14 mouse cellular contexts compared by ENCODE assay signal in genomic region chr13:101161768-101162167, GRCm38 (mm10).
DNase-seq lines count a peak whose midpoint lies in the region; ATAC-seq and TF ChIP-seq lines count a peak whose summit lies in the region.
"Had no signal": no experiment of that assay in that cellular context is flagged by ENCODE, and none has a peak within 500 bp of the region (broad histone marks: within the 10 kb centered on the region; RNA-seq: fewer than 3 reads in every experiment).

No protein-coding gene starts in this region.

- no peaks in the 10 kb centered on the region for H3K27me3 ChIP-seq in intestine, postnatal 0 days (replicated peaks; ENCODE audit: control insufficient read depth, insufficient read depth, low read length)
- no peaks in the 10 kb centered on the region for H3K27me3 ChIP-seq in intestine, embryonic 16.5 days (replicated peaks; ENCODE audit: control insufficient read depth, insufficient read depth, low read length)
- H3K27me3 ChIP-seq: embryonic facial prominence, embryonic 12.5 days; limb, embryonic 12.5 days; stomach, embryonic 15.5 days had no signal

- H3K4me1 ChIP-seq in intestine, postnatal 0 days (replicated peaks; ENCODE audit: control insufficient read depth, insufficient read depth, low read length): no peaks in the 10 kb centered on the region
- no peaks in the 10 kb centered on the region for H3K4me1 ChIP-seq in intestine, embryonic 16.5 days (ENCODE audit: control insufficient read depth, insufficient read depth, low read length)
- H3K4me1 ChIP-seq: embryonic facial prominence, embryonic 12.5 days; stomach, embryonic 15.5 days had no signal

- H3K4me3 ChIP-seq in intestine, postnatal 0 days (ENCODE audit: low read depth, low read length): no peak overlapping the region
- H3K4me3 ChIP-seq in intestine, embryonic 16.5 days (ENCODE audit: low read length): no peak overlapping the region
- H3K4me3 ChIP-seq: embryonic facial prominence, embryonic 12.5 days; limb, embryonic 12.5 days; stomach, embryonic 15.5 days had no signal

- no peak overlapping the region for H3K9ac ChIP-seq in intestine, postnatal 0 days (ENCODE audit: low read depth, low read length)
- no peak overlapping the region for H3K9ac ChIP-seq in intestine, embryonic 16.5 days (ENCODE audit: low read depth, low read length)
- H3K9ac ChIP-seq: embryonic facial prominence, embryonic 12.5 days; limb, embryonic 12.5 days; stomach, embryonic 15.5 days had no signal

- 70% methylated on average over 2 of the region's 2 CpGs for WGBS in intestine, postnatal 0 days
- 74% methylated on average over 2 of the region's 2 CpGs for WGBS in intestine, embryonic 16.5 days

- H3K4me2 ChIP-seq in intestine, postnatal 0 days (replicated peaks; ENCODE audit: low read depth): no peak overlapping the region
- no peak overlapping the region for H3K4me2 ChIP-seq in intestine, embryonic 16.5 days (ENCODE audit: low read depth, low read length)
- H3K4me2 ChIP-seq: embryonic facial prominence, embryonic 12.5 days; limb, embryonic 12.5 days; stomach, embryonic 15.5 days had no signal

- H3K27ac ChIP-seq in intestine, postnatal 0 days (ENCODE audit: low read depth, low read length): no peak overlapping the region
- no peak overlapping the region for H3K27ac ChIP-seq in intestine, embryonic 16.5 days (ENCODE audit: low read length)
- H3K27ac ChIP-seq: embryonic facial prominence, embryonic 12.5 days; limb, embryonic 12.5 days; stomach, embryonic 15.5 days had no signal

- TF ChIP-seq CTCF in intestine, postnatal 0 days (IDR thresholded peaks at IDR 0.05; ENCODE audit: low read depth): peak; percentile 50

- no peak for ATAC-seq in intestine, postnatal 0 days
- no peak for ATAC-seq in intestine, embryonic 16.5 days
- ATAC-seq in common myeloid progenitor, adult 5-6 weeks (replicated peaks; ENCODE audit: low read depth, poor library complexity, severe bottlenecking): 0 out of 2 replicates have a peak, but pooled peaks have one; percentile 22
- ATAC-seq: CD4-positive, CD25-positive, alpha-beta regulatory T cell, adult 4 months; midbrain, embryonic 16.5 days had no signal

- no peaks in the 10 kb centered on the region for H3K36me3 ChIP-seq in intestine, postnatal 0 days (ENCODE audit: control insufficient read depth, insufficient read depth)
- no peaks in the 10 kb centered on the region for H3K36me3 ChIP-seq in intestine, embryonic 16.5 days (ENCODE audit: control insufficient read depth, insufficient read depth, low read length)
- H3K36me3 ChIP-seq: embryonic facial prominence, embryonic 12.5 days; limb, embryonic 12.5 days; stomach, embryonic 15.5 days had no signal

- H3K9me3 ChIP-seq in intestine, postnatal 0 days (ENCODE audit: control insufficient read depth): no peaks in the 10 kb centered on the region
- H3K9me3 ChIP-seq in intestine, embryonic 16.5 days (ENCODE audit: control insufficient read depth, low read length): no peaks in the 10 kb centered on the region
- H3K9me3 ChIP-seq: embryonic facial prominence, embryonic 12.5 days; limb, embryonic 12.5 days; stomach, embryonic 15.5 days had no signal

- peak; percentile 15 for DNase-seq in adrenal gland, postnatal 10 days
- no peak for DNase-seq in adrenal gland, adult 8-10 months
- DNase-seq in 3T3-L1 (ENCODE audit: low read depth, low spot score): peak; percentile 74
- DNase-seq in right cerebral cortex, postnatal 36 days (ENCODE audit: low spot score in 2 of 2): no peak
- DNase-seq in ovary, postnatal 14 days (ENCODE audit: low spot score): no peak
- DNase-seq: gastrocnemius, postnatal 10 days had no signal

Comparison
In these comparisons a context has a peak if more than half of its experiments do, and no peak if none do; other contexts are left out.
1. DNase-seq: peak in adrenal gland, postnatal 10 days (single experiment) and 3T3-L1 (single experiment); none in adrenal gland, adult 8-10 months (single experiment), right cerebral cortex, postnatal 36 days (0 of 2) and ovary, postnatal 14 days (single experiment).